Mouse (Mus musculus) heart, adult 2 months (tissue): ENCODE measurements around the gene S1pr2. TPM values are rescaled to one million over a fixed set of nuclear protein-coding genes. Genes with fewer than 3 reads are reported as not detected.

ENCODE experiments used
- DNase-seq, 2 experiments: peaks; one replicate each; pipeline ENCODE4 v3.0.0; 2021
- H3K27ac ChIP-seq: fragments of 200-600 bp; 2 replicates; pipeline ENCODE4 v1.8.1; 2022
- H3K27me3 ChIP-seq: fragments of 200-500 bp; 2 replicates; pipeline ENCODE4 v1.6.1; 2012; ENCODE audit warnings: mild to moderate bottlenecking, low read length, inconsistent platforms, mixed read lengths; ENCODE audit not compliant: control insufficient read depth, insufficient read depth
- H3K36me3 ChIP-seq: fragments of 200-500 bp; 2 replicates; pipeline ENCODE4 v1.6.1; 2012; ENCODE audit warnings: low read length, inconsistent platforms; ENCODE audit not compliant: control insufficient read depth, insufficient read depth
- H3K4me1 ChIP-seq: fragments of 200-500 bp; 2 replicates; pipeline ENCODE4 v1.6.1; 2011; ENCODE audit warnings: low read length; ENCODE audit not compliant: control insufficient read depth, insufficient read depth
- H3K4me3 ChIP-seq: fragments of 200-600 bp; 2 replicates; pipeline ENCODE4 v1.8.1; 2022
- H3K79me2 ChIP-seq: fragments of 200-500 bp; replicated peaks from 2 replicates; pipeline ENCODE4 v1.6.1; 2012; ENCODE audit warnings: mild to moderate bottlenecking, inconsistent platforms, low read length, moderate library complexity, mixed read lengths; ENCODE audit not compliant: control insufficient read depth, insufficient read depth
- H3K9ac ChIP-seq: fragments of 200-500 bp; 2 replicates; pipeline ENCODE4 v1.6.1; 2012; ENCODE audit warnings: low read depth, mild to moderate bottlenecking, control low read depth, inconsistent platforms, low read length, mixed read lengths
- CTCF ChIP-seq: fragments of 200-600 bp; IDR thresholded peaks from 2 replicates; pipeline ENCODE4 v1.8.1; 2022; ENCODE audit warnings: antibody characterized with exemption, mild to moderate bottlenecking, moderate library complexity
- EP300 ChIP-seq: fragments of 200-500 bp; IDR thresholded peaks from 2 replicates; pipeline ENCODE4 v1.6.1; 2011; ENCODE audit warnings: low read depth, low read length, control low read depth; ENCODE audit not compliant: insufficient read depth
- POLR2A ChIP-seq: fragments of 200-500 bp; IDR thresholded peaks from 2 replicates; pipeline ENCODE4 v1.6.1; 2011; ENCODE audit warnings: mild to moderate bottlenecking, low read depth, low read length, control low read depth; ENCODE audit not compliant: insufficient read depth
- WGBS: fragments of 180-500 bp; shearing (Covaris S2); methylation state at CpG from one replicate; pipeline ENCODE4 v1.1.7; 2018; 5-methylcytosine and 5-hydroxymethylcytosine counted together
- intact Hi-C: fragments of 180-260 bp; cut with DNase I; formaldehyde crosslinking; loops from one replicate; pipeline ENCODE4 v1.15.1; 2025
- polyA plus RNA-seq: library from polyadenylated mRNA; depleted of rRNA; stranded (reverse); fragments of >200 nt; gene quantifications from 2 replicates; pipeline ENCODE4 v1.2.3, GENCODE M21; 2012
- total RNA-seq, 2 experiments: library from RNA; stranded (reverse); gene quantifications; 2 replicates each; pipeline ENCODE4 v1.2.3; 2021

Gene S1pr2
- total and polyA plus RNA-seq, 3 experiments = 2.8 to 4.2 (median 3.2) TPM

- WGBS = 28% methylated on average over 5 of the region's 5 CpGs
- no peaks in the 10 kb centered on the region for H3K79me2 ChIP-seq
- no peak overlapping the region for H3K27ac ChIP-seq
- H3K4me3 ChIP-seq = no peak overlapping the region
- H3K4me1 ChIP-seq = peaks cover 2% of the 10 kb centered on the region
- no peak for DNase-seq
- TF ChIP-seq POLR2A (no peak), CTCF (no peak), EP300 (no peak)
- no peaks in the 10 kb centered on the region for H3K36me3 ChIP-seq
- intact Hi-C loops = no loop called here
- no peaks in the 10 kb centered on the region for H3K27me3 ChIP-seq
- H3K9ac ChIP-seq = no peak overlapping the region
Observed at GRCm38 (mm10) chr9:20983169-20983568, 6.6 kb upstream of the S1pr2 start.

- H3K36me3 ChIP-seq = no peaks in the 10 kb centered on the region
- no peak overlapping the region for H3K4me3 ChIP-seq
- no peaks in the 10 kb centered on the region for H3K27me3 ChIP-seq
- no peak for DNase-seq
- TF ChIP-seq CTCF (no peak), EP300 (no peak), POLR2A (no peak)
- no peaks in the 10 kb centered on the region for H3K79me2 ChIP-seq
- 85% methylated on average over 3 of the region's 3 CpGs for WGBS
- peaks cover 2% of the 10 kb centered on the region for H3K4me1 ChIP-seq
- intact Hi-C loops = no loop called here
- no peak overlapping the region for H3K9ac ChIP-seq
- H3K27ac ChIP-seq = no peak overlapping the region
Observed at GRCm38 (mm10) chr9:20982171-20982570, 5.6 kb upstream of the S1pr2 start.

- TF ChIP-seq EP300 (no peak), CTCF (no peak), POLR2A (no peak)
- Histone ChIP-seq H3K27me3 (no peaks in the 10 kb centered on the region), H3K27ac (no peak overlapping the region), H3K36me3 (no peaks in the 10 kb centered on the region), H3K79me2 (no peaks in the 10 kb centered on the region), H3K4me3 (no peak overlapping the region), H3K4me1 (peaks cover 5% of the 10 kb centered on the region), H3K9ac (no peak overlapping the region)
- DNase-seq = no peak
- intact Hi-C loops = no loop called here
- 88% methylated on average over 7 of the region's 7 CpGs for WGBS
Observed at GRCm38 (mm10) chr9:20979769-20980168, 3.2 kb upstream of the S1pr2 start.

GRCm38 (mm10) chr9:20979181-20979580, 2.6 kb upstream of the S1pr2 start:
- H3K4me1 ChIP-seq = peaks cover 5% of the 10 kb centered on the region
- no peaks in the 10 kb centered on the region for H3K36me3 ChIP-seq
- intact Hi-C loops = no loop called here
- TF ChIP-seq CTCF (no peak), EP300 (no peak), POLR2A (no peak)
- H3K9ac ChIP-seq = no peak overlapping the region
- peak overlapping the region; percentile 27 for H3K27ac ChIP-seq
- WGBS = 59% methylated on average over 5 of the region's 5 CpGs
- H3K79me2 ChIP-seq = no peaks in the 10 kb centered on the region
- no peak overlapping the region for H3K4me3 ChIP-seq
- H3K27me3 ChIP-seq = no peaks in the 10 kb centered on the region
- DNase-seq = no peak

- no peak for DNase-seq
- intact Hi-C loops = no loop called here
- Histone ChIP-seq H3K27me3 (no peaks in the 10 kb centered on the region), H3K9ac (no peak overlapping the region), H3K27ac (peak overlapping the region; percentile 38), H3K4me3 (no peak overlapping the region), H3K36me3 (no peaks in the 10 kb centered on the region), H3K79me2 (no peaks in the 10 kb centered on the region), H3K4me1 (peaks cover 6% of the 10 kb centered on the region)
- 48% methylated on average over 10 of the region's 10 CpGs for WGBS
- TF ChIP-seq POLR2A = no peak
- TF ChIP-seq CTCF = no peak
- TF ChIP-seq EP300 = no peak
Observed at GRCm38 (mm10) chr9:20978409-20979095, 2.0 kb upstream of the S1pr2 start.

DNA sequence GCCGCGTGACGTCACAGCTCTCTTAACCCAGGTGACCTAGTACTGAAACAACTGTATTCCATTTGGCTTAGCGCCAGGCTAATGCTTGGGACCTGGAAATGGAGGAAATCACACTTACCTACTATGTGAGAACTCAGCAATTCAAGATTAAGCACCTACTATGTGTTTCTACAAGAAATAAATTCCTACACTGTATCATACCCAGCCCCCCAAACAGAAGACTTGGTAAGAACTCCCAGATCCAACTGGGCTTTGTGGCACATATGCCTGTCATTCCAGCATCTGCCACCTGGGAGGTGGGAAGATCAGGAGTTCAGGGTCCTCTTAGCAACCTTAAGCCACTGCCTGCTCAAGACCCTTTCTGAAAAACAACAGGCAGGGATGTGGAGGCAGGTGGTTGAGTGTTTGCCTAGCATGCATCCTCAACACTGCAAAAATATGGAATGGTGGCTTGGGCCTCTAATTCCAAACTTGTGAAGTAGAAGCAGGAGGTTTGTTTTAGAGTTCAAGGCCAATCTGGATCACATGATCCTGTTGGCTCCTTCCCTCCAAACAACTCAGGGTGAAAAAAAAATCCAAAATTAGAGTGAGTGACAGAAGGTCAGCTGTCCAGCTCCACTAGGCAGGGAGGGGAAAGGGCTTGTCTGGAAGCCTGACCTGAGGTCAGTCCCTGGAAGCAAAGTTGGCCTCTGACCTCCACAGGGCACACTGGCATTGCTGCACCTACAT, 544 bp upstream of the S1pr2 start:
- H3K9ac ChIP-seq = 0 out of 2 replicates have a peak overlapping the region, but pooled peaks have one; percentile 31
- no peaks in the 10 kb centered on the region for H3K27me3 ChIP-seq
- intact Hi-C loops = loop anchor here (1.0 to 2.0 kb wide), 2 partner anchors 24 to 78 kb away; partner anchors contain the start of gene Eif3g
- DNase-seq = no peak
- H3K4me1 ChIP-seq = peaks cover 9% of the 10 kb centered on the region
- peak overlapping the region; percentile 82 for H3K4me3 ChIP-seq
- no peaks in the 10 kb centered on the region for H3K36me3 ChIP-seq
- no peak for TF ChIP-seq POLR2A
- peak; percentile 22; the same call in 1 of the 2 replicates for TF ChIP-seq CTCF
- no peak for TF ChIP-seq EP300
- WGBS = 1% methylated on average over 4 of the region's 4 CpGs
- peak overlapping the region; percentile 88 for H3K27ac ChIP-seq
- no peaks in the 10 kb centered on the region; the same call in 1 of the 2 replicates for H3K79me2 ChIP-seq
